In genomic region chr17:70963546-70963945, GRCm38 (mm10) we compare ENCODE assay signal across 8 mouse cellular contexts. TPM values are rescaled to one million over a fixed set of nuclear protein-coding genes. Genes with fewer than 3 reads are reported as not detected.
DNase-seq lines count a peak whose midpoint lies in the region; ATAC-seq lines count a peak whose summit lies in the region.
"Not testable (repeated sequence)": the region's sequence is repeated elsewhere in the genome, so short reads cannot be mapped to it uniquely, and the experiment has no call there.

No protein-coding gene starts in this region.

- DNase-seq in MEL-GATA-1-ER (ENCODE audit: extremely low read depth, low read depth): peak; percentile 45
- peak; percentile 76 to 80 for DNase-seq in cerebellum, postnatal 10 days
- peak; percentile 99 to 100 for DNase-seq in frontal cortex, postnatal 36 days (ENCODE audit: low spot score in 2 of 2)
- DNase-seq in layer of hippocampus, postnatal 10 days (ENCODE audit: low spot score in 2 of 2): peak; percentile 98 to 99
- DNase-seq in ovary, postnatal 10 days (ENCODE audit: low spot score): peak; percentile 100
- peak; percentile 94 for DNase-seq in thymus, postnatal 25 days

- H3K4me2 ChIP-seq in hindbrain, embryonic 13.5 days; lung, embryonic 15.5 days: not testable (repeated sequence)

- not testable (repeated sequence) for H3K27ac ChIP-seq in hindbrain, embryonic 13.5 days; lung, embryonic 15.5 days

- peak; percentile 100 for ATAC-seq in hindbrain, embryonic 13.5 days (ENCODE audit: low FRiP score)
- peak; percentile 100 for ATAC-seq in lung, embryonic 15.5 days (ENCODE audit: borderline replicate concordance, extremely low read depth, low FRiP score, low TSS enrichment)

- H3K36me3 ChIP-seq in hindbrain, embryonic 13.5 days; lung, embryonic 15.5 days: not testable (repeated sequence)

- H3K9me3 ChIP-seq in hindbrain, embryonic 13.5 days; lung, embryonic 15.5 days: not testable (repeated sequence)

- not testable (repeated sequence) for H3K27me3 ChIP-seq in hindbrain, embryonic 13.5 days; lung, embryonic 15.5 days

- not testable (repeated sequence) for H3K4me1 ChIP-seq in hindbrain, embryonic 13.5 days (replicated peaks)
- peaks cover 11% of the 10 kb centered on the region for H3K4me1 ChIP-seq in lung, embryonic 15.5 days

- not testable (repeated sequence) for H3K4me3 ChIP-seq in hindbrain, embryonic 13.5 days; lung, embryonic 15.5 days

- not testable (repeated sequence) for H3K9ac ChIP-seq in hindbrain, embryonic 13.5 days; lung, embryonic 15.5 days

- WGBS in hindbrain, embryonic 13.5 days: 70% methylated on average over 13 of the region's 13 CpGs
- WGBS in lung, embryonic 15.5 days: 69% methylated on average over 13 of the region's 13 CpGs

RNA-seq across cellular contexts. Expression of gene Myom1, which starts 38.9 kb away (rescaled TPM):
- polyA plus RNA-seq in hindbrain, embryonic 13.5 days (2015; fragmentation: Nextera tagmentation; extraction: Ambion mirVana): 1.2 and 1.6 TPM in 2 replicates
- 1 to 10 TPM; 5.0 to 6.0 TPM for total RNA-seq in layer of hippocampus, postnatal 10 days (2021)
- 9.0 and 10.9 TPM in 2 replicates for polyA plus RNA-seq in lung, embryonic 15.5 days (2015; fragmentation: Nextera tagmentation; extraction: Ambion mirVana)

RNA-seq across cellular contexts. Expression of gene Myl12a, which starts 39.1 kb away (rescaled TPM):
- 153 and 157 TPM in 2 replicates for polyA plus RNA-seq in hindbrain, embryonic 13.5 days (2015; fragmentation: Nextera tagmentation; extraction: Ambion mirVana)
- total RNA-seq in layer of hippocampus, postnatal 10 days (2021): 10 to 100 TPM; 53.4 to 54.1 TPM
- 673 and 708 TPM in 2 replicates for polyA plus RNA-seq in lung, embryonic 15.5 days (2015; fragmentation: Nextera tagmentation; extraction: Ambion mirVana)

Comparison
In these comparisons a context has a peak if more than half of its experiments do, and no peak if none do; other contexts are left out.
1. DNase-seq: peak in every context shown above with its lines; median percentile 100 in ovary, postnatal 10 days; 100 in frontal cortex, postnatal 36 days; 98 in layer of hippocampus, postnatal 10 days; 94 in thymus, postnatal 25 days; 78 in cerebellum, postnatal 10 days; 45 in MEL-GATA-1-ER.